Mouse (Mus musculus): ENCODE results near the gene Disp1. TPM values are rescaled to one million over a fixed set of nuclear protein-coding genes. Genes with fewer than 3 reads are reported as not detected.

Gene Disp1
- polyA plus RNA-seq, 1 experiment from 2014 or later, result 22.1 TPM

- peak; percentile 54; the same call in 1 of the 2 replicates for ATAC-seq (ENCODE audit: insufficient number of reproducible peaks, insufficient read depth, low FRiP score, low TSS enrichment, low read depth)
- peak overlapping the region; percentile 79 for H3K27ac ChIP-seq
Measured at GRCm38 (mm10) chr1:183102775-183103174, 118.5 kb downstream of the Disp1 start.

GRCm38 (mm10) chr1:183102153-183102552, 119.2 kb downstream of the Disp1 start:
- Histone ChIP-seq H3K9ac (replicated peaks) (no peak overlapping the region), H3K9me3 (no peaks in the 10 kb centered on the region), H3K4me2 (0 out of 2 replicates have a peak overlapping the region, but pooled peaks have one; percentile 7), H3K4me3 (replicated peaks) (no peak overlapping the region), H3K27ac (peak overlapping the region; percentile 79), H3K4me1 (replicated peaks) (peaks cover 37% of the 10 kb centered on the region), H3K27me3 (no peaks in the 10 kb centered on the region), H3K36me3 (peaks cover 25% of the 10 kb centered on the region)
- WGBS, result 9% methylated on average over 8 of the region's 8 CpGs
- peak; percentile 88 for ATAC-seq (ENCODE audit: insufficient number of reproducible peaks, insufficient read depth, low FRiP score, low TSS enrichment, low read depth)

More at GRCm38 (mm10) chr1:183102775-183103174, 118.5 kb downstream of the Disp1 start:
- no peak overlapping the region for H3K9ac ChIP-seq (replicated peaks)
- H3K4me1 ChIP-seq (replicated peaks), result peaks cover 42% of the 10 kb centered on the region
- 47% methylated on average over 3 of the region's 3 CpGs for WGBS
- H3K9me3 ChIP-seq, result no peaks in the 10 kb centered on the region
- peaks cover 21% of the 10 kb centered on the region for H3K36me3 ChIP-seq
- no peaks in the 10 kb centered on the region for H3K27me3 ChIP-seq
- no peak overlapping the region for H3K4me3 ChIP-seq (replicated peaks)
- no peak overlapping the region for H3K4me2 ChIP-seq

- H3K4me3 ChIP-seq (replicated peaks), result no peak overlapping the region
- peaks cover 41% of the 10 kb centered on the region for H3K4me1 ChIP-seq (replicated peaks)
- no peak overlapping the region for H3K4me2 ChIP-seq
- H3K36me3 ChIP-seq, result peaks cover 32% of the 10 kb centered on the region
- H3K27me3 ChIP-seq, result no peaks in the 10 kb centered on the region
- ATAC-seq (ENCODE audit: insufficient number of reproducible peaks, insufficient read depth, low FRiP score, low TSS enrichment, low read depth), result no peak
- H3K9me3 ChIP-seq, result no peaks in the 10 kb centered on the region
- H3K9ac ChIP-seq (replicated peaks), result no peak overlapping the region
- peak overlapping the region; percentile 79 for H3K27ac ChIP-seq
- 76% methylated on average over 3 of the region's 3 CpGs for WGBS
Measured at GRCm38 (mm10) chr1:183101371-183101770, 120.0 kb downstream of the Disp1 start.

GRCm38 (mm10) chr1:183100245-183100644, 121.1 kb downstream of the Disp1 start:
- Histone ChIP-seq H3K4me2 (no peak overlapping the region), H3K36me3 (peaks cover 44% of the 10 kb centered on the region), H3K4me1 (replicated peaks) (peaks cover 52% of the 10 kb centered on the region), H3K27ac (no peak overlapping the region), H3K27me3 (no peaks in the 10 kb centered on the region), H3K4me3 (replicated peaks) (no peak overlapping the region), H3K9ac (replicated peaks) (no peak overlapping the region), H3K9me3 (no peaks in the 10 kb centered on the region)
- ATAC-seq (ENCODE audit: insufficient number of reproducible peaks, insufficient read depth, low FRiP score, low TSS enrichment, low read depth), result no peak
- whole genome bisulfite sequencing, result 46% methylated on average over 5 of the region's 5 CpGs

GRCm38 (mm10) chr1:183099686-183100085, 121.6 kb downstream of the Disp1 start:
- no peaks in the 10 kb centered on the region for H3K27me3 ChIP-seq
- no peak for ATAC-seq (ENCODE audit: insufficient number of reproducible peaks, insufficient read depth, low FRiP score, low TSS enrichment, low read depth)
- H3K4me1 ChIP-seq (replicated peaks), result peaks cover 55% of the 10 kb centered on the region
- no peak overlapping the region for H3K27ac ChIP-seq
- no peak overlapping the region for H3K4me2 ChIP-seq
- WGBS, result 89% methylated on average over 12 of the region's 12 CpGs
- no peak overlapping the region for H3K4me3 ChIP-seq (replicated peaks)
- no peaks in the 10 kb centered on the region for H3K9me3 ChIP-seq
- peaks cover 49% of the 10 kb centered on the region for H3K36me3 ChIP-seq
- H3K9ac ChIP-seq (replicated peaks), result no peak overlapping the region

- no peak overlapping the region for H3K4me3 ChIP-seq (replicated peaks)
- no peaks in the 10 kb centered on the region for H3K9me3 ChIP-seq
- H3K36me3 ChIP-seq, result peaks cover 66% of the 10 kb centered on the region
- peaks cover 52% of the 10 kb centered on the region for H3K4me1 ChIP-seq (replicated peaks)
- H3K27ac ChIP-seq, result no peak overlapping the region
- no peak overlapping the region for H3K9ac ChIP-seq (replicated peaks)
- no peak overlapping the region for H3K4me2 ChIP-seq
- H3K27me3 ChIP-seq, result no peaks in the 10 kb centered on the region
- WGBS, result 92% methylated on average over 10 of the region's 10 CpGs
- no peak for ATAC-seq (ENCODE audit: insufficient number of reproducible peaks, insufficient read depth, low FRiP score, low TSS enrichment, low read depth)
Measured at GRCm38 (mm10) chr1:183097606-183098005, 123.7 kb downstream of the Disp1 start.

GRCm38 (mm10) chr1:183095454-183096088, 125.8 kb downstream of the Disp1 start:
- Histone ChIP-seq H3K4me1 (replicated peaks) (peaks cover 32% of the 10 kb centered on the region), H3K36me3 (peaks cover 80% of the 10 kb centered on the region), H3K27ac (peak overlapping the region; percentile 59; the same call in 1 of the 2 replicates), H3K4me2 (no peak overlapping the region), H3K9me3 (no peaks in the 10 kb centered on the region), H3K27me3 (no peaks in the 10 kb centered on the region), H3K9ac (replicated peaks) (no peak overlapping the region), H3K4me3 (replicated peaks) (no peak overlapping the region)
- 66% methylated on average over 8 of the region's 8 CpGs for WGBS
- no peak for ATAC-seq (ENCODE audit: insufficient number of reproducible peaks, insufficient read depth, low FRiP score, low TSS enrichment, low read depth)

- H3K9me3 ChIP-seq, result no peaks in the 10 kb centered on the region
- H3K4me2 ChIP-seq, result no peak overlapping the region
- H3K4me1 ChIP-seq (replicated peaks), result peaks cover 24% of the 10 kb centered on the region
- H3K4me3 ChIP-seq (replicated peaks), result no peak overlapping the region
- WGBS, result 88% methylated on average over 4 of the region's 4 CpGs
- H3K27ac ChIP-seq, result no peak overlapping the region
- no peak for ATAC-seq (ENCODE audit: insufficient number of reproducible peaks, insufficient read depth, low FRiP score, low TSS enrichment, low read depth)
- H3K9ac ChIP-seq (replicated peaks), result no peak overlapping the region
- peaks cover 82% of the 10 kb centered on the region for H3K36me3 ChIP-seq
- no peaks in the 10 kb centered on the region for H3K27me3 ChIP-seq
Measured at GRCm38 (mm10) chr1:183092296-183092695, 129.0 kb downstream of the Disp1 start.

- no peak overlapping the region for H3K4me2 ChIP-seq
- no peaks in the 10 kb centered on the region for H3K27me3 ChIP-seq
- H3K9ac ChIP-seq (replicated peaks), result no peak overlapping the region
- no peak overlapping the region for H3K27ac ChIP-seq
- 91% methylated on average over 7 of the region's 7 CpGs for WGBS
- H3K36me3 ChIP-seq, result peaks cover 84% of the 10 kb centered on the region
- ATAC-seq (ENCODE audit: insufficient number of reproducible peaks, insufficient read depth, low FRiP score, low TSS enrichment, low read depth), result no peak
- H3K4me1 ChIP-seq (replicated peaks), result peaks cover 26% of the 10 kb centered on the region
- H3K4me3 ChIP-seq (replicated peaks), result no peak overlapping the region
- no peaks in the 10 kb centered on the region for H3K9me3 ChIP-seq
Measured at GRCm38 (mm10) chr1:183091203-183091602, 130.1 kb downstream of the Disp1 start.

- Histone ChIP-seq H3K27me3 (no peaks in the 10 kb centered on the region), H3K36me3 (peaks cover 80% of the 10 kb centered on the region), H3K9ac (replicated peaks) (no peak overlapping the region), H3K9me3 (no peaks in the 10 kb centered on the region), H3K27ac (no peak overlapping the region), H3K4me3 (replicated peaks) (no peak overlapping the region), H3K4me1 (replicated peaks) (peaks cover 21% of the 10 kb centered on the region), H3K4me2 (no peak overlapping the region)
- no peak for ATAC-seq (ENCODE audit: insufficient number of reproducible peaks, insufficient read depth, low FRiP score, low TSS enrichment, low read depth)
- WGBS, result 97% methylated on average over 23 of the region's 23 CpGs
Measured at GRCm38 (mm10) chr1:183088661-183089060, 132.7 kb downstream of the Disp1 start.

GRCm38 (mm10) chr1:183086843-183087242, 134.5 kb downstream of the Disp1 start:
- Histone ChIP-seq H3K36me3 (peaks cover 68% of the 10 kb centered on the region), H3K4me3 (replicated peaks) (no peak overlapping the region), H3K27me3 (no peaks in the 10 kb centered on the region), H3K27ac (0 out of 2 replicates have a peak overlapping the region, but pooled peaks have one; percentile 9), H3K4me2 (no peak overlapping the region), H3K4me1 (replicated peaks) (peaks cover 36% of the 10 kb centered on the region), H3K9ac (replicated peaks) (no peak overlapping the region), H3K9me3 (no peaks in the 10 kb centered on the region)
- 79% methylated on average over 14 of the region's 14 CpGs for WGBS
- no peak for ATAC-seq (ENCODE audit: insufficient number of reproducible peaks, insufficient read depth, low FRiP score, low TSS enrichment, low read depth)

Data from limb, embryonic 12.5 days (tissue).